Mouse (Mus musculus) stomach, embryonic 16.5 days (tissue): ENCODE measurements around the gene Dchs2. TPM values are rescaled to one million over a fixed set of nuclear protein-coding genes. Genes with fewer than 3 reads are reported as not detected.

ENCODE experiments used
- ATAC-seq: fragments of 200-750 bp; cut with Nextera tagmentation; 2 replicates; pipeline ENCODE4 v1.8.0; 2017; ENCODE audit warnings: moderate number of reproducible peaks, moderate TSS enrichment; ENCODE audit not compliant: insufficient read depth, low FRiP score
- H3K27ac ChIP-seq: fragments of 300-500 bp; sonication (generic); 2 replicates; pipeline ENCODE4 v1.5.1; 2014; ENCODE audit warnings: low read length
- H3K27me3 ChIP-seq: fragments of 300-500 bp; sonication (generic); 2 replicates; pipeline ENCODE4 v1.6.1; 2014; ENCODE audit warnings: low read length, control low read depth, mixed read lengths; ENCODE audit not compliant: control insufficient read depth, insufficient read depth
- H3K36me3 ChIP-seq: fragments of 300-500 bp; sonication (generic); 2 replicates; pipeline ENCODE4 v1.6.1; 2014; ENCODE audit warnings: low read length; ENCODE audit not compliant: control insufficient read depth, insufficient read depth
- H3K4me1 ChIP-seq: fragments of 300-500 bp; sonication (generic); 2 replicates; pipeline ENCODE4 v1.6.1; 2014; ENCODE audit warnings: low read length, control low read depth, mixed read lengths; ENCODE audit not compliant: control insufficient read depth, insufficient read depth
- H3K4me2 ChIP-seq: fragments of 300-500 bp; sonication (generic); 2 replicates; pipeline ENCODE4 v1.6.1; 2014; ENCODE audit warnings: low read depth, low read length, mixed read lengths
- H3K4me3 ChIP-seq: fragments of 300-500 bp; sonication (generic); replicated peaks from 2 replicates; pipeline ENCODE4 v1.5.1; 2014; ENCODE audit warnings: mild to moderate bottlenecking, low read length
- H3K9ac ChIP-seq: fragments of 300-500 bp; sonication (generic); 2 replicates; pipeline ENCODE4 v1.6.1; 2014; ENCODE audit warnings: low read length
- H3K9me3 ChIP-seq: fragments of 300-500 bp; sonication (generic); replicated peaks from 2 replicates; pipeline ENCODE4 v1.6.1; 2016; ENCODE audit warnings: low read length, control low read depth; ENCODE audit not compliant: control insufficient read depth
- WGBS: fragments of 180-500 bp; shearing (Covaris S2); extraction: QIAGEN DNeasy Blood & Tissue Kit; methylation state at CpG from one replicate; pipeline ENCODE4 v1.1.7; 2014; 5-methylcytosine and 5-hydroxymethylcytosine counted together
- polyA plus RNA-seq: library from polyadenylated mRNA; unstranded; fragments of >200 nt; fragmentation: Nextera tagmentation; extraction: Ambion mirVana; gene quantifications from 2 replicates; pipeline ENCODE4 v1.2.1, GENCODE M21; 2015

Gene Dchs2
- polyA plus RNA-seq, 1 experiment from 2014 or later: 0.62 TPM

DNA sequence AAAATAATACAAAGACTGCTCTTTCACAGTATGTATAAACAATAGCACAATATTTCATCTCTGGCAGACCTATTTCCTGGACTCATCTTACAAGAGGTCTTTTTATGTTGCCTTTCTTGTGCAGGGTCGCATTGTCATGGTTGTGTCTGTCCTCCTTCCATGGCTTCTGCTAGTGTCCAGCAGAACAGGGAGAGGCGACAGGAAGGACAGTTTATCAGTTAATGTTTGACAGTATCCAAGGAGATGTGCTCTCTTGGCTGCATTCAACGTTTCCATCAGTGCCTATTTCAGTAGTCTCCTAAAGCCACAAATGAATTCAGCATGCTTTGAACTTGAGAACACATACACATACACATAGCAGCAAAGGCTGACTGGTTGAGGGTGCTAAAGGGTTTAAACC, 17.9 kb downstream of the Dchs2 start:
- H3K27ac ChIP-seq: no peak overlapping the region; the same call in 1 of the 2 replicates
- H3K9me3 ChIP-seq: no peaks in the 10 kb centered on the region
- H3K36me3 ChIP-seq: no peaks in the 10 kb centered on the region
- no peak for ATAC-seq
- H3K9ac ChIP-seq: no peak overlapping the region
- no peaks in the 10 kb centered on the region for H3K4me1 ChIP-seq
- H3K4me3 ChIP-seq: no peak overlapping the region
- WGBS: 24% methylated on average over 3 of the region's 3 CpGs
- no peaks in the 10 kb centered on the region for H3K27me3 ChIP-seq
- no peak overlapping the region for H3K4me2 ChIP-seq

DNA sequence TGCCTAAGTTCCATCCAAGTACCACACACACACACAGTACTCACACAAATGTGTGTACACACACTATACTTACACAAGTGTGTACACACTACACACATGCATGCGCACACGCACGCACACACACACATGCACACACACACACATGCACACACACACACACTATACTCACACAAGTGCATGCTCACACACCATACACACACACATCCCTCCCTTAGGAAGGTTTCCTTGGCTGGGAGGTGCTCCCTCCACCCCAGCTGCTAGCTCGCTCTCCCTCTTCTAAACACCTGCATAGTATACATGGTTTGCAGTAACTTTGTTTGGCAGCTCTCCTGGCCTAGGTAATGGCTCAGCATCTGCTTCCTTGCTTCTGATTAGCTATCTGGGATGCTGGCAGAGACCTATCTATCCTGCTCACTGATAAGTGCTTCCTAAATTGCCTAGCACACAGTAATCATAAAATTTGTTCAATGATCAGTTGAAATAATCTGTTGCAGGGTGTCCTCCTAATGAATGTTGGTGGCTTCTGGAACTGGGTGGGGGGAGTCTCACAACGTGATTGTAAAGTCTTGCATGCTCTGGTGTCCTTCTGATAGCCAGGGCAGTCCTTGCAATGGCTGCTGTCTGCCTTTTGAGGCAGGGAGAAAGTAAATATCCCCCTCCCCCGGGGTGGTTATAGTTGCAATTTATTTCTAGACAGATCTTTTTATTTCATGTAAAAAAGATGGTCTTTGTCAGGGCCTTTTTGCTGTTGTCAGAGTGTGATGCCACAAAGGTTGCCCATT, 19.7 kb downstream of the Dchs2 start:
- Histone ChIP-seq H3K4me3 (no peak overlapping the region), H3K9ac (no peak overlapping the region), H3K9me3 (no peaks in the 10 kb centered on the region), H3K27ac (no peak overlapping the region), H3K36me3 (no peaks in the 10 kb centered on the region), H3K4me1 (no peaks in the 10 kb centered on the region), H3K4me2 (no peak overlapping the region), H3K27me3 (no peaks in the 10 kb centered on the region)
- ATAC-seq: no peak
- 80% methylated on average over 6 of the region's 6 CpGs for WGBS

DNA sequence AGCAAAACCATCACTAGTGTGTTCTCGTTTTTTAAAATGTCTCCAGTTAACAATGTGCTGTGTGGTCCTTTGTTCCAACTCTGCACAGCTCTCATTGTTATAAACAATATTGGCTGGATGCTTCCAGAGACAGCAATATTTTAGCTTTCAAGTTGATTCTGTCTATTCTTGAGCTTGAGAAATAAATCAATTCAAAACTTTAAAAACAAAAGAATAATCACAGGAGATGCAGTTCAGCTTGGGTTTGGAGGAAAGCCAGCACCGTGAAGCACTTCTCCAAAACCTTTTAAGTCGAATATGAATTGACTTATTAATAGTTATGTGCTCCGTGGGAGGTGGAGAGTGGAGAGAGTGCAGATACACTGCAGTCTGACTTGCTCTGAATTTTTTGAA, 20.3 kb downstream of the Dchs2 start:
- ATAC-seq: no peak
- H3K4me2 ChIP-seq: no peak overlapping the region
- no peak overlapping the region for H3K9ac ChIP-seq
- H3K27me3 ChIP-seq: no peaks in the 10 kb centered on the region
- no peak overlapping the region for H3K4me3 ChIP-seq
- H3K4me1 ChIP-seq: no peaks in the 10 kb centered on the region
- no peaks in the 10 kb centered on the region for H3K36me3 ChIP-seq
- WGBS: 25% methylated on average over 4 of the region's 4 CpGs
- no peak overlapping the region for H3K27ac ChIP-seq
- H3K9me3 ChIP-seq: no peaks in the 10 kb centered on the region

DNA sequence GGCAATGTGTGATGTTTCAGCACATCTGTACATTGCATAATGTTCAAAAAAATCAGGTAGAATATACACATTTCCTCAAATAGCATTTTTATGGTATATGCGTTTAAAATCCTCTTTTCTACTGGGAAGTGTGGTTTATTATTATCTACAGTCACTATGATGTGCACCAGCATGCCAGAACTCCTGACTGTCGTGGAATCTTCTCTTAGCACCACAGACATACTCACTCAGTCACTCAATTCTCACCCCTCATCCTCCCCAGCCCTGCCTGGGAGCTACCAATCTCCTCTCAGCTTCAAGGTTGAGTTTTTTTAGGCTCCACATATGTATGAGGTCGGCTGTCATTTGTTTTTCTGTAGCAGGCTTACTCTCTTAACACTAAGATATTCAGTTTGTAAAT, 20.8 kb downstream of the Dchs2 start:
- Histone ChIP-seq H3K9me3 (no peaks in the 10 kb centered on the region), H3K4me2 (no peak overlapping the region), H3K27ac (no peak overlapping the region), H3K9ac (no peak overlapping the region), H3K27me3 (no peaks in the 10 kb centered on the region), H3K36me3 (no peaks in the 10 kb centered on the region), H3K4me3 (no peak overlapping the region), H3K4me1 (no peaks in the 10 kb centered on the region)
- ATAC-seq: no peak
- WGBS: 46% methylated on average over 3 of the region's 3 CpGs

DNA sequence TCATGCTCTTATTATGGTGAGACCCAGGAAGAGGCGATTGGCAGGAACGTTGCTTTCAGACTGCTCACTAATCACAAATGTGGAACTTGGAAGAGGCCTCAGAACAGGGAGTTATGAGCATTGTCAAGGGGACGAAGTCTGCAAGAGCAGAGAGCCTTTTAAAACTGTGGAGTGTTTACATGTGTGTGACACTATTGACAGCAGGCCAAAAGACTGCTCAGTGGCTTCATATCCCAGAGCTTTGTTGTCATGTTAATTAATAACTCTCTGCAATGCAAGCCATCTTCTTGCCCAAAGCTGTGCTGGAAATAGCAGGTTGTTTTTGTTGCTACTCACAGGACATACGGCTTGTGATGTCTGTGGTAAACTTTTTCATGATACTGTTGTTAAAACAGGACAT, 27.9 kb downstream of the Dchs2 start:
- no peak overlapping the region for H3K9ac ChIP-seq
- no peaks in the 10 kb centered on the region for H3K9me3 ChIP-seq
- H3K27ac ChIP-seq: peak overlapping the region; percentile 62
- H3K4me1 ChIP-seq: peaks cover 2% of the 10 kb centered on the region; the same call in 1 of the 2 replicates
- H3K4me2 ChIP-seq: no peak overlapping the region
- H3K4me3 ChIP-seq: no peak overlapping the region
- 19% methylated on average over 4 of the region's 4 CpGs for WGBS
- ATAC-seq: peak; percentile 84
- no peaks in the 10 kb centered on the region for H3K27me3 ChIP-seq
- no peaks in the 10 kb centered on the region for H3K36me3 ChIP-seq

DNA sequence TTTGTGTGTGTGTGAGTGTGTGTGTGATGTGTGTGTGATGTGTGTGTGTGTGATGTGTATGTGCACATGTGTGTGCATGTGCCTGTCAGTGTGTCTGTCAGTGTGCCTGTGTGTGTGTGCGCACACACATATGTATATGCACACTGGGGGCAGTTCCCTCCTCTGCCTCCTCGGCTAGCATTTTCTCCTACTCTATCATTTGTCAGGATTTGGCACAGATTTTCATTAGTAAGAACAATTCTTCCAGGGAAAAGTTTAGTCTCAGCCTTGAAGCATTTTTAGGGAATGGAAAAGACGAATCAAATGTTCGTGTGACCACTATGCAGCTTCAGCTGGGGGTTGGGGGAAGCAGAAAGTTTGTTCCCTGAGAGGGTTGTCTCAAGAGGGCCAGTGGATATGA, 28.4 kb downstream of the Dchs2 start:
- Histone ChIP-seq H3K9ac (no peak overlapping the region), H3K4me3 (no peak overlapping the region), H3K9me3 (no peaks in the 10 kb centered on the region), H3K4me1 (peaks cover 2% of the 10 kb centered on the region; the same call in 1 of the 2 replicates), H3K4me2 (no peak overlapping the region), H3K36me3 (no peaks in the 10 kb centered on the region), H3K27ac (peak overlapping the region; percentile 62), H3K27me3 (no peaks in the 10 kb centered on the region)
- 42% methylated on average over 4 of the region's 4 CpGs for WGBS
- no peak; the same call in 1 of the 2 replicates for ATAC-seq

DNA sequence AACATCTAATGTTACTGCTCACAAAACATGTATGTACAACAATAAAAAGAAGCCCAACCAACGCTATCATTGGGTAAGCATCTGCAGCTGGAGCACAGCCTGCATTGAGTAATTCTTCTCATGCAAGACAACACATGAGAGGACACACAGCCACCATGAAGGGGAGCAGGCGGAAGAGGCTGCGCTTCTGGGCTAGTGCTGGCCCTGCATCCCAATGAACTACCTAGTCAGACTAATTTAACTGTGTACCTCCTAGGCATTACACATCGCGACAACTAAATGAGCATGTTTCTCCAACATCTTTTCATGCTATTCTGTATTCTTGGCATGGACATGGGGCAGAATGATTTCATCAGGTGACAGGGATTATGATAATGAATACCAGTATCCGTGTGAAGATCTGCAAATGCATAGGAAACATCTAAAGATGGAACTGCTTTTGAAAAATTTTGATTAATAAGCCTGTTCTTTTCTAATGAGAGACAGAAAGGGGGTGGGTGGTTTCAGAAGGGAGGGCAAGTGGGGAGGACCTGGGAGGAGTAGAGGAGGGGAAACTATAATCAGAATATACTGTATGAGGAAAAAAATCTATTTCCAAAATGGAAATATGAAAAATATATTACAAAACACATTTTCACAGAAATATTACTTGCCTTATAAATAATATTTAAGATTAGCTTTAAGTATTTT, 33.9 kb downstream of the Dchs2 start:
- Histone ChIP-seq H3K36me3 (no peaks in the 10 kb centered on the region), H3K4me2 (no peak overlapping the region), H3K27me3 (no peaks in the 10 kb centered on the region), H3K4me3 (no peak overlapping the region), H3K27ac (no peak overlapping the region), H3K9me3 (no peaks in the 10 kb centered on the region), H3K9ac (no peak overlapping the region), H3K4me1 (no peaks in the 10 kb centered on the region)
- 72% methylated on average over 6 of the region's 6 CpGs for whole genome bisulfite sequencing
- no peak for ATAC-seq

DNA sequence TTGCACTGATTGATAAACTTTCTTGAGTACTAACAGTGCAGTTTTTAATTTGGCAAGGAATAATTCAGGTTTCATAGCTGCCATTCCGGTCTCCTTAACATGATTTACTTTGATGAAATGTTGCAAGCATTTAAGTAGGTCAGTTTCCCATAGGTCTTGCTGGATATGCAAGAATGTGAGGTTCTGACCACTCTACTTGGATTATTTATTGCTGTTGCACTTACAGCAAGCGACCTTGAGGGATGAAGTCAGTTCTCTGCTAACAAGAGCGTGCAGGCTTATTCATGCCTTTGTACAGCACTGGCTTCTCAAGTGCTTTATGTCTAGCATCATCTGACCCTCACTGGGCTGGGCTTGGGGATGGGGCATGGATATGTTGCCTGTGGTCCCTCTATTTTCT, 35.9 kb downstream of the Dchs2 start:
- Histone ChIP-seq H3K9ac (no peak overlapping the region), H3K9me3 (no peaks in the 10 kb centered on the region), H3K36me3 (no peaks in the 10 kb centered on the region), H3K27ac (no peak overlapping the region), H3K4me3 (no peak overlapping the region), H3K27me3 (no peaks in the 10 kb centered on the region), H3K4me1 (no peaks in the 10 kb centered on the region), H3K4me2 (no peak overlapping the region)
- 53% methylated on average over 3 of the region's 3 CpGs for WGBS
- ATAC-seq: no peak

DNA sequence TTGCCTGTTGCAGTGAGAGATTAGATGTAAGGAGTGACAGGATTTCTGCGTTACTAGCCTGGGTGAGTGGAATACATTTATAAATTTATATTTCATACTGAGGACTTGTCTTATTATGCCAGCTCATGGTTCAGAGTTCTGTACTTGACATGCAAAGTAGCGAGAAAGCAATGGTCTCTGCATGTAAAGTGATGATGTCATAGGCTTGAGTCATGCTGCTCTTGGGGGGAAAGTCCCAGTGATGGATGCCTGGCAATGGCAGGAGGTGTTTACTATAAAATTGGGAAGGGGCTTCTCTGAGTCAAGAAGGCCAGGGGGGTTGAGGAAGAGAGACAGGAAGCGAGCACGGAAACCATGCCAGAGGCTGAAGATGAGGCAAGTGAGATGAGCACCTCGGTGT, 57.8 kb downstream of the Dchs2 start:
- ATAC-seq: no peak
- no peaks in the 10 kb centered on the region for H3K4me1 ChIP-seq
- WGBS: 89% methylated on average over 5 of the region's 5 CpGs

More for the DNA sequence above, 57.8 kb downstream of the Dchs2 start:
- Histone ChIP-seq H3K27me3 (no peaks in the 10 kb centered on the region), H3K4me2 (no peak overlapping the region), H3K4me3 (no peak overlapping the region), H3K36me3 (no peaks in the 10 kb centered on the region), H3K9ac (no peak overlapping the region), H3K27ac (no peak overlapping the region), H3K9me3 (no peaks in the 10 kb centered on the region)
